Mouse (Mus musculus) intestine, postnatal 0 days (tissue): ENCODE measurements around the gene Elavl2. TPM values are rescaled to one million over a fixed set of nuclear protein-coding genes. Genes with fewer than 3 reads are reported as not detected.

Experiments
- ATAC-seq: fragments of 200-750 bp; cut with Nextera tagmentation; 2 replicates; pipeline ENCODE4 v1.8.0; 2017; ENCODE audit warnings: mild to moderate bottlenecking, moderate TSS enrichment, moderate library complexity
- H3K27ac ChIP-seq: fragments of 300-500 bp; sonication (generic); 2 replicates; pipeline ENCODE4 v1.5.1; 2014; ENCODE audit warnings: mild to moderate bottlenecking, low read depth, low read length, moderate library complexity
- H3K27me3 ChIP-seq: fragments of 300-500 bp; sonication (generic); replicated peaks from 2 replicates; pipeline ENCODE4 v1.6.1; 2014; ENCODE audit warnings: low read length, mixed read lengths; ENCODE audit not compliant: control insufficient read depth, insufficient read depth
- H3K36me3 ChIP-seq: fragments of 300-500 bp; sonication (generic); 2 replicates; pipeline ENCODE4 v1.6.1; 2014; ENCODE audit warnings: mild to moderate bottlenecking, moderate library complexity; ENCODE audit not compliant: control insufficient read depth, insufficient read depth
- H3K4me1 ChIP-seq: fragments of 300-500 bp; sonication (generic); replicated peaks from 2 replicates; pipeline ENCODE4 v1.6.1; 2014; ENCODE audit warnings: antibody characterized with exemption, low read length, mixed read lengths; ENCODE audit not compliant: control insufficient read depth, insufficient read depth
- H3K4me2 ChIP-seq: fragments of 300-500 bp; sonication (generic); replicated peaks from 2 replicates; pipeline ENCODE4 v1.6.1; 2014; ENCODE audit warnings: low read depth, mild to moderate bottlenecking, moderate library complexity
- H3K4me3 ChIP-seq: fragments of 300-500 bp; sonication (generic); 2 replicates; pipeline ENCODE4 v1.5.1; 2014; ENCODE audit warnings: low read depth, low read length
- H3K9ac ChIP-seq: fragments of 300-500 bp; sonication (generic); 2 replicates; pipeline ENCODE4 v1.6.1; 2014; ENCODE audit warnings: mild to moderate bottlenecking, low read depth, low read length
- H3K9me3 ChIP-seq: fragments of 300-500 bp; sonication (generic); 2 replicates; pipeline ENCODE4 v1.6.1; 2016; ENCODE audit warnings: mixed run types; ENCODE audit not compliant: control insufficient read depth
- CTCF ChIP-seq: sonication (generic); IDR thresholded peaks from 2 replicates; pipeline ENCODE4 v1.5.1; 2016; ENCODE audit warnings: low read depth, mild to moderate bottlenecking, control low read depth, antibody characterized with exemption, moderate library complexity
- WGBS: fragments of 180-500 bp; shearing (Covaris S2); extraction: QIAGEN DNeasy Blood & Tissue Kit; methylation state at CpG from one replicate; pipeline ENCODE4 v1.1.7; 2014; 5-methylcytosine and 5-hydroxymethylcytosine counted together
- polyA plus RNA-seq: library from polyadenylated mRNA; unstranded; fragments of >200 nt; fragmentation: Nextera tagmentation; extraction: Ambion mirVana; gene quantifications from 2 replicates; pipeline ENCODE4 v1.2.1, GENCODE M21; 2015

Gene Elavl2
- polyA plus RNA-seq, 1 experiment from 2014 or later = 1.1 TPM

DNA sequence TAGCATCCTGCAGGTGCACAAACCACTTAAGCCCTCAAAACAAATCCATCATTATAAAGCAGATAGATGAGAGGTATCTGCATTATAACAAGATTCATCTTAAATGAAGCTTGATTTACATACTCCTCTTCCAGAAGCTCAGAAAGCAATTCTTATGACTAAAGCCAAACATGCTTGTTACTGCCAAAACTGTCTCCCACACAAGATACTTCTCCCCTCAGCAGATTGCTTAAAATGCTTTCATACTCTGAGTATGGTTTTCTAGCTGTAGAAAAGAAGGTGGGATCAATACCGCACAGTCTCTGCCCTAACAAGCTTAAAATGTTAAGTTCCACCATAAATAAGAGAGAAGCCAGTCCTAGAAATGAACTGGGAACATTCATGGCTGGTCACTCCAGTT lies 109.1 kb downstream of the Elavl2 start:
- Histone ChIP-seq H3K4me3 (no peak overlapping the region), H3K9ac (no peak overlapping the region), H3K27ac (no peak overlapping the region), H3K4me1 (no peaks in the 10 kb centered on the region), H3K9me3 (no peaks in the 10 kb centered on the region), H3K27me3 (no peaks in the 10 kb centered on the region), H3K4me2 (no peak overlapping the region), H3K36me3 (no peaks in the 10 kb centered on the region)
- 84% methylated on average over 1 of the region's 1 CpGs for WGBS
- no peak for ATAC-seq
- no peak for TF ChIP-seq CTCF

DNA sequence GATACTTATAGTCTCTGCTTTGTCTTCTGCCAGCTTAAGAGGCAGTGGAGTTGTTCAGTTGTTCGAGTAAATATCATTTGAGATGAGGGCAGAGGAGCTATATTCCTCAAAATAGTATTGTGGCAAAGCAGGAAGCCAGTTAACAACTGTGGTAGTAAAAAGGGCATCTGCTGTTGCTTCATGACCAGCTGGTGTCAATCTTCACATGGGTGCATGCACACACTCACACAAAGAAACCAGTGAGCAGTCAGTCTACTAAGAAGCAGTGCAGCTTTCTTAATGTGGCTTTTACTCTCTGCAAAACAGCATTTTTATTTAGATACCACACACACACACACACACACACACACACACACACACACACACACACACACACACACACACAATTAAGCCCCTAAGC lies 110.2 kb downstream of the Elavl2 start:
- WGBS = 77% methylated on average over 1 of the region's 1 CpGs
- Histone ChIP-seq H3K4me1 (no peaks in the 10 kb centered on the region), H3K4me2 (no peak overlapping the region), H3K36me3 (no peaks in the 10 kb centered on the region), H3K9ac (no peak overlapping the region), H3K9me3 (no peaks in the 10 kb centered on the region), H3K27me3 (no peaks in the 10 kb centered on the region), H3K4me3 (no peak overlapping the region), H3K27ac (no peak overlapping the region)
- TF ChIP-seq CTCF = no peak
- no peak for ATAC-seq

DNA sequence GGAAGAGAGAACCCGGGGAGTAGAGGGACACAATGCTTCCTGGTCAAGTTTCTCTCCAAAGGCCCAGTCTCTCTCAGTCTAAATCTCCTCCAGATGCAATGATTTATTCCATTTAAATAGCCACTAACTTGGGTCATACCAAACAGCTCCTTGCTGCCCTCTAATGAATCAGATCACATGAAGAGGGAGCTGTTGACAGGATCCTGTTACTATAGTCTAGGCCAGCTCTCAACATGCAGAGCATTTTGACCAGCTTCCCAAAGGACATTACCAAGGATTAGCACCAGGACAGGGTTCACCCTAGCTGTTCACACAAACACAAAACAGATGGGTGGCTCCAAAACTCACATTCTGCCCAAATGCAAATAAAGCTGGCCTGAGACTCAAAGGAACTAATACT lies 111.4 kb downstream of the Elavl2 start:
- no peak overlapping the region for H3K9ac ChIP-seq
- no peak overlapping the region for H3K27ac ChIP-seq
- no peak for TF ChIP-seq CTCF
- H3K4me3 ChIP-seq = no peak overlapping the region
- no peaks in the 10 kb centered on the region for H3K9me3 ChIP-seq
- no peaks in the 10 kb centered on the region for H3K4me1 ChIP-seq
- no peak for ATAC-seq
- no peak overlapping the region for H3K4me2 ChIP-seq
- no peaks in the 10 kb centered on the region for H3K36me3 ChIP-seq
- no peaks in the 10 kb centered on the region for H3K27me3 ChIP-seq
- 88% methylated on average over 1 of the region's 1 CpGs for WGBS

DNA sequence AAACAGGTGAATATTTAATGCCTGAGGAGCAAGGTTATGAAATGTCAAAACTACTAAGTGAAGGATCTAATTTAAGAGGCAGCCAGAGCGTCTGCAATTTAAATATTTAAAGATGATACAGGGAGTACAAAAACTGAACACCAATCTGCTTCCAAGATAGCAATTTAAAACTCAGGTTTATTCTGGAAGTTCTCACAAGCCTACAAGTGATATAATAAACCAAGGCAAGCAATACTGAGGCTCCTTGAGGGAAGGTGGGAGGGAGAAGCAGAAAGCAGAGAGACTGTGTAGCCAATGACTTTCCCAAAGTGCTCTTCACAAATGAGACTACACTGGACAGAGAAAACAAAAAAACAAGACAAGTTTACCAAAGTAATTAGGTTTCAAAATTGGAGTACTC lies 132.2 kb downstream of the Elavl2 start:
- Histone ChIP-seq H3K36me3 (no peaks in the 10 kb centered on the region), H3K4me2 (no peak overlapping the region), H3K9ac (no peak overlapping the region), H3K4me3 (no peak overlapping the region), H3K27ac (no peak overlapping the region), H3K27me3 (no peaks in the 10 kb centered on the region), H3K4me1 (no peaks in the 10 kb centered on the region), H3K9me3 (no peaks in the 10 kb centered on the region)
- 64% methylated on average over 1 of the region's 1 CpGs for WGBS
- no peak for ATAC-seq
- no peak for TF ChIP-seq CTCF

DNA sequence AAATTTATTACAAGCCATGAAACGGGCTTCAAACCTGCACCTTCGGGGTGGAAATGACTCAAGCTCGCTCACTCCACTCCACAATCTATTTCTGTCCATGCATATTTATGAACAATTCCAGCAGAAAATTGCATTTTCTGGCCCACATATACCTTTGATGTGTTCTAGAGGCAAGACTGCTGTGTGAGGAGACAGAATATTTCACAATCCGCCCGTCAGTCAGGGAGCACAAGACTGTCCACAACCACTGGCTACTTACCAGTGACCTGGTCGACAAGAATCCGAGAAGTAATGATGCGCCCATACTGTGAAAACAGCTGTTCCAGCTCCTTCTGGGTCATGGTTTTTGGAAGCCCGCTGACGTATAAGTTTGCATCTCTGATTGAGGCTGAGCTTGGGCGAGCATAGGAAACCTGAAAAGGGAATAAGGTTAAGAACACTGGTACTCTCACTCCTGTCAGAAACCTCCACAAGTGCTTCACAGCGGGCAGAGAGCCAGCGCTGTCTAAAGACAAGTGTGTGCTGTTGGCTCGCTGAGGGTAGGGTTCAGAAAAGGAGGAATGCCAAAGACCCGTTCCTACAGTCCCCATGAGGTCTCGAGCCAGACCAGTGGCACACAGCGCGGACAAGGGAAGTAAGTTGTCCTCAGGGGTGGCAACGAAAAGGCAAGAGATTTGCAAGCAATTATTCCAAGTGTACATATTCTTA lies 136.7 kb downstream of the Elavl2 start:
- WGBS = 90% methylated on average over 19 of the region's 19 CpGs
- ATAC-seq = no peak
- Histone ChIP-seq H3K9ac (no peak overlapping the region), H3K9me3 (no peaks in the 10 kb centered on the region), H3K4me3 (no peak overlapping the region), H3K27me3 (no peaks in the 10 kb centered on the region), H3K36me3 (no peaks in the 10 kb centered on the region), H3K4me2 (no peak overlapping the region), H3K27ac (no peak overlapping the region), H3K4me1 (no peaks in the 10 kb centered on the region)
- TF ChIP-seq CTCF = no peak

DNA sequence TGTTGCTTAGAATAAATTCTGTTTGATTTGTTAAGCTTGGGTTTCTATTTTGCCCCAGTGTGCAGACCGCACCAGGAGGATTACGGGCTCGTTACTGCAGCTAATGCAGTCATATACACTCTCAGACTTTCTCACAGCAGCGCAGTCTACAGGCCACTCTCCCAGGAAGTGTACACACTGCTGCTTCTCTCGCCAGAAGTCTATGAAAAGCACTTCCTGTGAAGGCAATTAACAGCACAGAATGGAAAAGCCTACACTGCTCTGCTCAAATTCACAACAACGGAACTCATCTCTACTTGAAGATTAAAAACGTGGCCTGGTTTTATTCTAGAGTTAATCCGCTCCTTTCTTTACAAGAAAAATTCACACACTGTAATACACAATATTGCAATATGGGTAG lies 137.7 kb downstream of the Elavl2 start:
- Histone ChIP-seq H3K4me1 (no peaks in the 10 kb centered on the region), H3K4me3 (no peak overlapping the region)
- ATAC-seq = no peak

DNA sequence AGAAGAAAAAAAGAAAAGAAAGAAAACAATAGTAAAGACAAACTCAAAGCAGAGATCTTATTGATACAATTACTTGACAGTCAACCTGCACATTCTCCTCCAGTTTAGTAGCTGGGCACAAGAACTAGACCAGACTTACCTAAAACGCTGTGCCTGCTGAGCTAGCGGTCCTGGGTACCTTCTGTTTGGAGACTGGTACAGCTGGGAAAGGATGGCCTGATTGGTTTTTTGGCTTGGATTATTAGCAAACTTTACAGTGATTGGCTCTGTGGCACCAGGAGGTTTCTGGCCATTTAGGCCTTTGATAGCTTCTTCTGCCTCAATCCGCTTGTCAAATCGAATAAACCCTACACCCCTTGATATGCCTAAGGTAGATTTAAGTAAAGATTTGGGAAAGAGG lies 140.0 kb downstream of the Elavl2 start:
- H3K4me2 ChIP-seq = no peak overlapping the region
- no peak overlapping the region for H3K27ac ChIP-seq
- no peaks in the 10 kb centered on the region for H3K4me1 ChIP-seq
- no peak overlapping the region for H3K4me3 ChIP-seq
- H3K36me3 ChIP-seq = no peaks in the 10 kb centered on the region
- 88% methylated on average over 4 of the region's 4 CpGs for WGBS
- ATAC-seq = no peak
- TF ChIP-seq CTCF = no peak
- H3K27me3 ChIP-seq = no peaks in the 10 kb centered on the region
- H3K9me3 ChIP-seq = no peaks in the 10 kb centered on the region
- H3K9ac ChIP-seq = no peak overlapping the region

More for the DNA sequence above, 137.7 kb downstream of the Elavl2 start:
- Histone ChIP-seq H3K9me3 (no peaks in the 10 kb centered on the region), H3K9ac (no peak overlapping the region), H3K4me2 (no peak overlapping the region), H3K27ac (no peak overlapping the region), H3K36me3 (no peaks in the 10 kb centered on the region), H3K27me3 (no peaks in the 10 kb centered on the region)
- WGBS = 79% methylated on average over 8 of the region's 8 CpGs
- no peak for TF ChIP-seq CTCF
